Mouse (Mus musculus) forebrain, embryonic 16.5 days (tissue): ENCODE measurements around the gene Ptpn9. TPM values are rescaled to one million over a fixed set of nuclear protein-coding genes. Genes with fewer than 3 reads are reported as not detected.
"Not testable (repeated sequence)": the region's sequence is repeated elsewhere in the genome, so short reads cannot be mapped to it uniquely, and the experiment has no call there.

Source experiments
- ATAC-seq: fragments of 200-750 bp; cut with Nextera tagmentation; 2 replicates; pipeline ENCODE4 v1.8.0; 2017; ENCODE audit warnings: mild to moderate bottlenecking, moderate library complexity
- H3K27ac ChIP-seq: fragments of 300-500 bp; sonication (generic); 2 replicates; pipeline ENCODE4 v1.5.1; 2014; ENCODE audit warnings: low read length, control low read depth
- H3K27me3 ChIP-seq: fragments of 300-500 bp; sonication (generic); replicated peaks from 2 replicates; pipeline ENCODE4 v1.6.1; 2014; ENCODE audit warnings: low read length; ENCODE audit not compliant: control insufficient read depth, insufficient read depth
- H3K36me3 ChIP-seq: fragments of 300-500 bp; sonication (generic); 2 replicates; pipeline ENCODE4 v1.6.1; 2014; ENCODE audit not compliant: control insufficient read depth, insufficient read depth
- H3K4me1 ChIP-seq: fragments of 300-500 bp; sonication (generic); replicated peaks from 2 replicates; pipeline ENCODE4 v1.6.1; 2014; ENCODE audit warnings: low read length; ENCODE audit not compliant: control insufficient read depth, insufficient read depth
- H3K4me2 ChIP-seq: fragments of 300-500 bp; sonication (generic); 2 replicates; pipeline ENCODE4 v1.6.1; 2014; ENCODE audit warnings: mild to moderate bottlenecking, low read length, control low read depth
- H3K4me3 ChIP-seq: fragments of 300-500 bp; sonication (generic); replicated peaks from 2 replicates; pipeline ENCODE4 v1.5.1; 2014; ENCODE audit warnings: mild to moderate bottlenecking, low read length, control low read depth
- H3K9ac ChIP-seq: fragments of 300-500 bp; sonication (generic); replicated peaks from 2 replicates; pipeline ENCODE4 v1.6.1; 2014; ENCODE audit warnings: low read depth, low read length, control low read depth
- H3K9me3 ChIP-seq: fragments of 300-500 bp; sonication (generic); 2 replicates; pipeline ENCODE4 v1.6.1; 2016; ENCODE audit warnings: low read length; ENCODE audit not compliant: control insufficient read depth
- WGBS: fragments of 180-500 bp; shearing (Covaris S2); extraction: QIAGEN DNeasy Blood & Tissue Kit; methylation state at CpG from one replicate; pipeline ENCODE4 v1.1.7; 2014; 5-methylcytosine and 5-hydroxymethylcytosine counted together
- polyA plus RNA-seq: library from polyadenylated mRNA; unstranded; fragments of >200 nt; fragmentation: Nextera tagmentation; extraction: Ambion mirVana; gene quantifications from 2 replicates; pipeline ENCODE4 v1.2.1, GENCODE M21; 2015

Gene Ptpn9
- polyA plus RNA-seq, result 24.7 and 26.9 TPM in 2 replicates

DNA sequence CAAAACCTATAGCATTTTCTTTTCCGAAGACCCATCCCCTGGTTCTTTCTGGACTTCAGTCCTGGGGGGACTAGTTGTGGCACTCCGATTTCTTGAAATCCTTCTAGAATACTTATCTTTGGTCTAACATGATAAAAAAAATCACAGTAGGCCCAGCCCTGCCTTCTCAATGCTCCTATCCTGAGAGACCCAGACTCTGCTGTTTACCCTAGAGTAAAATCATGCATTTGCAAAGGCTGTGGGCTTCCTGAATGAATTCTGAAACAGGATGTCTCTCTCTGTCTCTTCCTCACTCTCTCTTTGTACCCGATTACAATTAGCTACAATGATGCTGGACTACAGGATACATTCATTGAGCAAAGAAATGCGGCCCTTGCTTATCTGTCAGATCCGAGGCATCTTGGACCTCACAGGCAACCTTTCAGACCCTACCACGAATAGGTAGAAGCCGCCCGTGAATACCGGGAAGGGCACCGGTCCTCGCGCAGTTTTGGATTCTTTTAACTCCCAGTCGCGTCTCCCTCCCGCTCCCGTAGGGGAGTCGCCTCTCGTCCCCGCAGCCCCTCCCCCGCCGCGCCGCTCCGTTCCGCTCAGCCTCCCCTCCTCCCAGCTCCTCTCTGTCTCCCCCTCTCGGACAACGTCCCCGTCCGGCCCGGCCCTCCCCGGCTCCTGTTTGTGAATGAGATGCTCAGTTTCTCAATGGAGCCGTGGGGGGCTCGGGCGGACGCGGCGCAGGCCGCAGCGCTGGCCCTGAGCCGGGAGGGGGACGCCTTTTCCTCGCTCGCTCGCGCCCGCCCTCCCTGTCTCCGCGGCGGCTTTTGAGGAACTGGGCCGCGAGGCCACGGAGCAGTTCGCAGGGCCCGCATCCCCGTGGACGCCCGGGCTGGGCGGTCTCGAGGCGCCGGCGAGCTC lies at the start of gene Ptpn9:
Gene Ptpn9, plus strand, starts transcription at position 638 of the 912 bp plus-strand sequence.
- Histone ChIP-seq H3K9ac (peak within 1 kb of the TSS; percentile 93), H3K4me2 (peak within 1 kb of the TSS; percentile 66), H3K27ac (peak within 1 kb of the TSS; percentile 95), H3K4me3 (peak within 1 kb of the TSS; percentile 83), H3K36me3 (no peaks in the 10 kb centered on the region), H3K9me3 (no peaks in the 10 kb centered on the region), H3K27me3 (no peaks in the 10 kb centered on the region), H3K4me1 (peaks cover 14% of the 10 kb centered on the region)
- ATAC-seq, result peak; percentile 95
- WGBS, result 2% methylated on average over 57 of the region's 62 CpGs

GRCm38 (mm10) chr9:56947481-56947880 lies 47.2 kb upstream of the Ptpn9 start:
- 25% methylated on average over 3 of the region's 3 CpGs for WGBS
- H3K9me3 ChIP-seq, H3K27me3 ChIP-seq, H3K27ac ChIP-seq, H3K36me3 ChIP-seq, H3K4me2 ChIP-seq, H3K4me3 ChIP-seq, H3K9ac ChIP-seq, ATAC-seq: not testable (repeated sequence)
- peaks cover 12% of the 10 kb centered on the region for H3K4me1 ChIP-seq

- not testable (repeated sequence) for H3K27me3 ChIP-seq, H3K36me3 ChIP-seq, H3K9ac ChIP-seq, H3K9me3 ChIP-seq, H3K27ac ChIP-seq, H3K4me3 ChIP-seq, ATAC-seq, H3K4me2 ChIP-seq
- WGBS, result 89% methylated on average over 5 of the region's 5 CpGs
- peaks cover 12% of the 10 kb centered on the region for H3K4me1 ChIP-seq
These were observed 46.0 kb upstream of the Ptpn9 start for GRCm38 (mm10) chr9:56948699-56949098.

GRCm38 (mm10) chr9:56949767-56950166 lies 45.0 kb upstream of the Ptpn9 start:
- H3K27ac ChIP-seq, result no peak overlapping the region
- peaks cover 12% of the 10 kb centered on the region for H3K4me1 ChIP-seq
- H3K9ac ChIP-seq, result peak overlapping the region; percentile 52
- H3K4me3 ChIP-seq, result peak overlapping the region; percentile 40
- peak overlapping the region; percentile 64 for H3K4me2 ChIP-seq
- ATAC-seq, result no peak
- 34% methylated on average over 13 of the region's 13 CpGs for WGBS
- no peaks in the 10 kb centered on the region for H3K27me3 ChIP-seq
- no peaks in the 10 kb centered on the region for H3K9me3 ChIP-seq
- H3K36me3 ChIP-seq, result no peaks in the 10 kb centered on the region

DNA sequence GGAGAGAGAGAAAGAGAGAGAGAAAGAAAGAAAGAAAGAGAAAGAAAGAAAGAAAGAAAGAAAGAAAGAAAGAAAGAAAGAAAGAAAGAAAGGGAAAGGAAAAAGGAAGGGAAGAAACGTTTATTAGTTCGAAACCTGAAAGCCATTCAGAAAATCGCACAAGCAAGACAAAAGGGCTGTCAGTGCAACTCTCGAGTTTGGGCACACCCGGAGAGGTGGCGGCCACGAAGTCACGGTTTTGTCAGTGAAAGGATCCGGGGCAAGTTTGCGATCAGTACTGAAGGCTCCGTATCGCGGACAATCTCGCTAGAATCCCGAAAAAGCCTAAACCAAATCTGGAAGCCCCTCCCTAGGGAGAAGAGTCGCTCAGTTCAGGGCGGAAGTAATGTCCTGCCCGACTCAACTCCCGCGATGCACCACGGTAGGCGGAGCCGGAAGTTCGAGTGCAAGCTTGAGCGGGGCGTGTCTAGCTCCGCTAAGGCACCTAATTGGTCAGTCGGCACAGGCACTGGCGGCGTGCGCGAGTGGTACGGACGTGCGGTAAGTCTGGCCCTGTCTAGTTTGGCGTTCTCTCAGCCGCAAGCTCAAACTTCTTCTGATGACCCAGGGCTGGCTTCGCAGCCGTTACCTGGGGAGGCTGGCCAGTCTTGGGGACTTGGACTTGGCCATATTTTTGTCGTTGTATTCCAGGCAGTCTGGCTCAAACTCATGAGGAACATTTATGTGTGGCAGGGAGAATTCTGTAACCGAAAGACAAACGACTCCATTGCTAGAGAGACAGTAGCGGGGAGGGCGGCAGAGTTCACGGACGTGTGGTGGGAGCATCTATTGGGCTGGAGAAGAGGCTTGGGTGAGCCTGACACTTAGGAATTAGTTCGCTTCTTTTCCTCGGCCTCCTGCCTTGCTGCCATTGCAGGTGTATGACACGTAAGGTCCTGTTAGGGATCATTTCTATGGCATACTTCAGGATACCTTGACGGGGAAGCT lies 44.0 kb upstream of the Ptpn9 start, which contains the start of gene Snupn:
Gene Snupn, plus strand, starts transcription at position 465 of the 987 bp plus-strand sequence.
- Histone ChIP-seq H3K4me2 (peak within 1 kb of the TSS; percentile 89), H3K4me3 (peak within 1 kb of the TSS; percentile 72), H3K4me1 (peaks cover 12% of the 10 kb centered on the region), H3K9ac (peak within 1 kb of the TSS; percentile 81), H3K9me3 (no peaks in the 10 kb centered on the region), H3K27ac (peak within 1 kb of the TSS; percentile 92), H3K36me3 (no peaks in the 10 kb centered on the region), H3K27me3 (no peaks in the 10 kb centered on the region)
- WGBS, result under 1% methylated on average over 50 of the region's 50 CpGs
- peak; percentile 100 for ATAC-seq

- H3K36me3 ChIP-seq, result no peaks in the 10 kb centered on the region
- no peaks in the 10 kb centered on the region for H3K9me3 ChIP-seq
- H3K27me3 ChIP-seq, result no peaks in the 10 kb centered on the region
- H3K27ac ChIP-seq, result no peak overlapping the region
- no peak overlapping the region for H3K4me3 ChIP-seq
- 94% methylated on average over 1 of the region's 1 CpGs for WGBS
- no peak overlapping the region for H3K9ac ChIP-seq
- no peak for ATAC-seq
- H3K4me1 ChIP-seq, result peaks cover 12% of the 10 kb centered on the region
- H3K4me2 ChIP-seq, result no peak overlapping the region
These were observed 41.2 kb upstream of the Ptpn9 start for GRCm38 (mm10) chr9:56953562-56953961.

DNA sequence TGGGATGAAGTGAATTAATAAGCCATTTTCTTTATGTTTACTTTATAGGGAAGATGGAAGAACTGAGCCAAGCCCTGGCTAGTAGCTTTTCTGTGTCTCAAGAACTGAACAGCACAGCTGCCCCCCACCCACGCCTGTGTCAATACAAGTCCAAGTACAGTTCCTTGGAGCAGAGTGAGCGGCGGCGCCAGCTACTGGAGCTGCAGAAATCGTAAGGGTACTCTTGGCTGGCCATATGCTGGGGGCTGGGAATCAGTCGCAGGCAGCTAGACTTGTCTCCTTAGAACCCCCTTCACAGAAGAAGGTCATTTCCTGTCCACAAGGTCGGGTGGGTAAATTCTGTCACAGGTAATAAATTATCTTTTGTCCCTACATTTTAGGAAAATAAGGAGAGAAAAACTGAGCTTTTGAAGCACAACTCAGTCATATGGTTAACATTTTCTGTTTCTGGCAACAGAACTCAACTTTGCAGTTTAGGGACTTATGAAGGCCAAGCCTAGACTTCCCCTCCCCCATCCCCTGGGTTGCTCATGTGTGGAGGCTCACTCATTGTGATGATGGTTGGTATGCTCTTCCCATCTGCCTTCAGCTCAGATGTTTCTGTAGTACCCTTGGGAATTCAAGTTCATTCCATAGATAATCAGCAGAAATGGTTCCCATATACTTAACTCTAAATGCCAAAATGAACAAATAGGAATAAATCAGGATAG lies 37.6 kb upstream of the Ptpn9 start:
- ATAC-seq, result no peak
- Histone ChIP-seq H3K4me2 (no peak overlapping the region), H3K4me1 (no peaks in the 10 kb centered on the region), H3K27me3 (no peaks in the 10 kb centered on the region), H3K27ac (no peak overlapping the region), H3K4me3 (no peak overlapping the region), H3K9ac (no peak overlapping the region), H3K9me3 (no peaks in the 10 kb centered on the region), H3K36me3 (no peaks in the 10 kb centered on the region)
- 86% methylated on average over 7 of the region's 7 CpGs for WGBS

- H3K27me3 ChIP-seq, result no peaks in the 10 kb centered on the region
- ATAC-seq, result no peak
- no peaks in the 10 kb centered on the region for H3K9me3 ChIP-seq
- H3K4me2 ChIP-seq, result no peak overlapping the region
- no peak overlapping the region for H3K27ac ChIP-seq
- no peaks in the 10 kb centered on the region for H3K36me3 ChIP-seq
- WGBS, result 93% methylated on average over 2 of the region's 2 CpGs
- no peaks in the 10 kb centered on the region for H3K4me1 ChIP-seq
- no peak overlapping the region for H3K4me3 ChIP-seq
- no peak overlapping the region for H3K9ac ChIP-seq
These were observed 36.0 kb upstream of the Ptpn9 start for GRCm38 (mm10) chr9:56958689-56959088.
